Mouse (Mus musculus) liver, embryonic 12.5 days (tissue): ENCODE data around the gene Rex1bd. TPM values are rescaled to one million over a fixed set of nuclear protein-coding genes. Genes with fewer than 3 reads are reported as not detected.

Experiments
- ATAC-seq: fragments of 200-750 bp; cut with Nextera tagmentation; 2 replicates; pipeline ENCODE4 v1.8.0; 2017; ENCODE audit warnings: moderate number of reproducible peaks, mild to moderate bottlenecking, moderate library complexity
- H3K27ac ChIP-seq: fragments of 300-500 bp; sonication (generic); 2 replicates; pipeline ENCODE4 v1.5.1; 2016; ENCODE audit warnings: mild to moderate bottlenecking
- H3K27me3 ChIP-seq: fragments of 300-500 bp; sonication (generic); replicated peaks from 2 replicates; pipeline ENCODE4 v1.6.1; 2016; ENCODE audit warnings: mild to moderate bottlenecking, moderate library complexity
- H3K36me3 ChIP-seq: fragments of 300-500 bp; sonication (generic); 2 replicates; pipeline ENCODE4 v1.6.1; 2016; ENCODE audit warnings: mild to moderate bottlenecking, moderate library complexity
- H3K4me1 ChIP-seq: fragments of 300-500 bp; sonication (generic); 2 replicates; pipeline ENCODE4 v1.6.1; 2016
- H3K4me2 ChIP-seq: fragments of 300-500 bp; sonication (generic); 2 replicates; pipeline ENCODE4 v1.6.1; 2016; ENCODE audit warnings: mild to moderate bottlenecking, moderate library complexity
- H3K4me3 ChIP-seq: fragments of 300-500 bp; sonication (generic); 2 replicates; pipeline ENCODE4 v1.5.1; 2016; ENCODE audit warnings: mild to moderate bottlenecking, moderate library complexity
- H3K9ac ChIP-seq: fragments of 300-500 bp; sonication (generic); 2 replicates; pipeline ENCODE4 v1.6.1; 2016; ENCODE audit warnings: mild to moderate bottlenecking, moderate library complexity
- H3K9me3 ChIP-seq: fragments of 300-500 bp; sonication (generic); replicated peaks from 2 replicates; pipeline ENCODE4 v1.6.1; 2016; ENCODE audit warnings: mild to moderate bottlenecking, moderate library complexity
- WGBS: fragments of 180-500 bp; shearing (Covaris S2); methylation state at CpG from one replicate; pipeline ENCODE4 v1.1.7; 2016; ENCODE audit not compliant: insufficient replicate concordance; 5-methylcytosine and 5-hydroxymethylcytosine counted together
- polyA plus RNA-seq: library from polyadenylated mRNA; unstranded; fragments of >200 nt; fragmentation: Nextera tagmentation; extraction: Ambion mirVana; gene quantifications from 2 replicates; pipeline ENCODE4 v1.2.1, GENCODE M21; 2016

Rex1bd gene
- polyA plus RNA-seq, 1 experiment from 2014 or later = 85.6 TPM

- H3K27me3 ChIP-seq = no peaks in the 10 kb centered on the region
- H3K4me3 ChIP-seq = peak overlapping the region; percentile 83
- ATAC-seq = no peak
- H3K27ac ChIP-seq = peak overlapping the region; percentile 98
- 5% methylated on average over 4 of the region's 4 CpGs for WGBS
- peaks cover 60% of the 10 kb centered on the region for H3K4me1 ChIP-seq
- peak overlapping the region; percentile 97 for H3K4me2 ChIP-seq
- H3K9ac ChIP-seq = peak overlapping the region; percentile 90
- peaks cover 30% of the 10 kb centered on the region for H3K36me3 ChIP-seq
- no peaks in the 10 kb centered on the region for H3K9me3 ChIP-seq
Measured at GRCm38 (mm10) chr8:70540013-70540506, 33.5 kb upstream of the Rex1bd start.

GRCm38 (mm10) chr8:70539077-70539813 is 32.7 kb upstream of the Rex1bd start, which contains the start of gene Ell:
TSS of gene Ell (plus strand) at chr8:70539457.
- Histone ChIP-seq H3K9me3 (no peaks in the 10 kb centered on the region), H3K4me1 (peaks cover 52% of the 10 kb centered on the region), H3K4me3 (peak within 1 kb of the TSS; percentile 83), H3K36me3 (peaks cover 39% of the 10 kb centered on the region), H3K4me2 (peak within 1 kb of the TSS; percentile 97), H3K27me3 (no peaks in the 10 kb centered on the region), H3K9ac (peak within 1 kb of the TSS; percentile 90), H3K27ac (peak within 1 kb of the TSS; percentile 98)
- ATAC-seq = peak; percentile 84
- under 1% methylated on average over 56 of the region's 58 CpGs for WGBS

GRCm38 (mm10) chr8:70538633-70539076 is 32.1 kb upstream of the Rex1bd start:
- Histone ChIP-seq H3K4me3 (peak overlapping the region; percentile 83), H3K9ac (peak overlapping the region; percentile 90), H3K27me3 (no peaks in the 10 kb centered on the region), H3K4me2 (peak overlapping the region; percentile 97), H3K9me3 (no peaks in the 10 kb centered on the region), H3K36me3 (peaks cover 44% of the 10 kb centered on the region), H3K27ac (peak overlapping the region; percentile 98), H3K4me1 (peaks cover 46% of the 10 kb centered on the region)
- ATAC-seq = peak; percentile 64
- under 1% methylated on average over 32 of the region's 32 CpGs for WGBS

- 18% methylated on average over 24 of the region's 24 CpGs for WGBS
- Histone ChIP-seq H3K4me1 (peaks cover 40% of the 10 kb centered on the region), H3K27ac (peak overlapping the region; percentile 98), H3K27me3 (no peaks in the 10 kb centered on the region), H3K4me3 (peak overlapping the region; percentile 83), H3K9me3 (no peaks in the 10 kb centered on the region), H3K36me3 (peaks cover 47% of the 10 kb centered on the region), H3K9ac (peak overlapping the region; percentile 71), H3K4me2 (peak overlapping the region; percentile 97)
- ATAC-seq = 0 out of 2 replicates have a peak, but pooled peaks have one; percentile 3
Measured at GRCm38 (mm10) chr8:70538024-70538579, 31.6 kb upstream of the Rex1bd start.

GRCm38 (mm10) chr8:70535701-70536100 is 29.1 kb upstream of the Rex1bd start:
- H3K4me3 ChIP-seq = no peak overlapping the region
- ATAC-seq = no peak
- H3K4me1 ChIP-seq = peaks cover 17% of the 10 kb centered on the region
- H3K9me3 ChIP-seq = no peaks in the 10 kb centered on the region
- no peaks in the 10 kb centered on the region for H3K27me3 ChIP-seq
- H3K4me2 ChIP-seq = no peak overlapping the region
- peaks cover 71% of the 10 kb centered on the region for H3K36me3 ChIP-seq
- H3K9ac ChIP-seq = no peak overlapping the region
- WGBS = 86% methylated on average over 2 of the region's 2 CpGs
- H3K27ac ChIP-seq = no peak overlapping the region

- Histone ChIP-seq H3K9me3 (no peaks in the 10 kb centered on the region), H3K4me3 (no peak overlapping the region), H3K9ac (no peak overlapping the region), H3K4me1 (peaks cover 14% of the 10 kb centered on the region), H3K27ac (no peak overlapping the region), H3K27me3 (no peaks in the 10 kb centered on the region), H3K4me2 (no peak overlapping the region), H3K36me3 (peaks cover 74% of the 10 kb centered on the region)
- ATAC-seq = no peak
- WGBS = 94% methylated on average over 3 of the region's 3 CpGs
Measured at GRCm38 (mm10) chr8:70535221-70535620, 28.7 kb upstream of the Rex1bd start.

- 86% methylated on average over 12 of the region's 12 CpGs for WGBS
- no peak overlapping the region for H3K27ac ChIP-seq
- no peak overlapping the region for H3K9ac ChIP-seq
- no peak overlapping the region for H3K4me3 ChIP-seq
- no peak overlapping the region for H3K4me2 ChIP-seq
- no peaks in the 10 kb centered on the region for H3K9me3 ChIP-seq
- H3K36me3 ChIP-seq = peaks cover 84% of the 10 kb centered on the region
- ATAC-seq = no peak
- H3K27me3 ChIP-seq = no peaks in the 10 kb centered on the region
- peaks cover 20% of the 10 kb centered on the region for H3K4me1 ChIP-seq
Measured at GRCm38 (mm10) chr8:70534281-70534680, 27.7 kb upstream of the Rex1bd start.

GRCm38 (mm10) chr8:70530314-70530713 is 23.8 kb upstream of the Rex1bd start:
- Histone ChIP-seq H3K27ac (peak overlapping the region; percentile 94), H3K36me3 (peaks cover 59% of the 10 kb centered on the region), H3K27me3 (no peaks in the 10 kb centered on the region), H3K9ac (peak overlapping the region; percentile 96; the same call in 1 of the 2 replicates), H3K9me3 (no peaks in the 10 kb centered on the region), H3K4me1 (peaks cover 37% of the 10 kb centered on the region), H3K4me2 (peak overlapping the region; percentile 75), H3K4me3 (0 out of 2 replicates have a peak overlapping the region, but pooled peaks have one; percentile 0)
- no peak for ATAC-seq
- WGBS = 92% methylated on average over 2 of the region's 2 CpGs

GRCm38 (mm10) chr8:70529741-70530161 is 23.2 kb upstream of the Rex1bd start:
- 67% methylated on average over 3 of the region's 3 CpGs for WGBS
- H3K4me3 ChIP-seq = peak overlapping the region; percentile 34
- peaks cover 37% of the 10 kb centered on the region for H3K4me1 ChIP-seq
- H3K27me3 ChIP-seq = no peaks in the 10 kb centered on the region
- peaks cover 54% of the 10 kb centered on the region for H3K36me3 ChIP-seq
- H3K9me3 ChIP-seq = no peaks in the 10 kb centered on the region
- ATAC-seq = no peak
- H3K27ac ChIP-seq = peak overlapping the region; percentile 94
- H3K4me2 ChIP-seq = peak overlapping the region; percentile 75
- H3K9ac ChIP-seq = peak overlapping the region; percentile 96

- H3K4me2 ChIP-seq = peak overlapping the region; percentile 75
- peak overlapping the region; percentile 96 for H3K9ac ChIP-seq
- H3K27ac ChIP-seq = peak overlapping the region; percentile 94
- 30% methylated on average over 5 of the region's 5 CpGs for WGBS
- no peak for ATAC-seq
- peaks cover 37% of the 10 kb centered on the region for H3K4me1 ChIP-seq
- H3K36me3 ChIP-seq = peaks cover 49% of the 10 kb centered on the region
- H3K9me3 ChIP-seq = no peaks in the 10 kb centered on the region
- peak overlapping the region; percentile 34 for H3K4me3 ChIP-seq
- H3K27me3 ChIP-seq = no peaks in the 10 kb centered on the region
Measured at GRCm38 (mm10) chr8:70529299-70529698, 22.7 kb upstream of the Rex1bd start.

GRCm38 (mm10) chr8:70528182-70528797 is 21.7 kb upstream of the Rex1bd start:
- Histone ChIP-seq H3K27ac (peak overlapping the region; percentile 94), H3K9me3 (no peaks in the 10 kb centered on the region), H3K27me3 (no peaks in the 10 kb centered on the region), H3K4me2 (peak overlapping the region; percentile 75), H3K9ac (peak overlapping the region; percentile 96), H3K4me1 (peaks cover 44% of the 10 kb centered on the region), H3K36me3 (peaks cover 39% of the 10 kb centered on the region), H3K4me3 (peak overlapping the region; percentile 86)
- 12% methylated on average over 13 of the region's 13 CpGs for WGBS
- no peak for ATAC-seq
